Mouse (Mus musculus): ENCODE measurements around the gene Prrt2. TPM values are rescaled to one million over a fixed set of nuclear protein-coding genes. Genes with fewer than 3 reads are reported as not detected.

The Prrt2 gene
- polyA plus RNA-seq, 1 experiment from 2014 or later: 4.5 TPM

GRCm38 (mm10) chr7:127022528-127023271 lies 1.7 kb upstream of the Prrt2 start:
- H3K27me3 ChIP-seq (ENCODE audit: control insufficient read depth, insufficient read depth, low read length): no peaks in the 10 kb centered on the region
- H3K9me3 ChIP-seq (replicated peaks; ENCODE audit: control insufficient read depth, low read length): no peaks in the 10 kb centered on the region
- peak overlapping the region; percentile 96 for H3K4me2 ChIP-seq
- H3K9ac ChIP-seq (ENCODE audit: low read depth, low read length): peak overlapping the region; percentile 97
- H3K4me1 ChIP-seq (ENCODE audit: control insufficient read depth, insufficient read depth, low read length): peaks cover 46% of the 10 kb centered on the region
- ATAC-seq (replicated peaks; ENCODE audit: insufficient number of reproducible peaks, low FRiP score, low TSS enrichment): no peak
- H3K27ac ChIP-seq (ENCODE audit: low read depth, low read length): no peak overlapping the region
- peaks cover 17% of the 10 kb centered on the region for H3K36me3 ChIP-seq (ENCODE audit: control insufficient read depth, insufficient read depth, low read length)
- H3K4me3 ChIP-seq (ENCODE audit: low read depth, low read length): no peak overlapping the region
- WGBS (ENCODE audit: insufficient replicate concordance): 87% methylated on average over 7 of the region's 7 CpGs

- no peak overlapping the region; the same call in none of the 2 replicates for H3K27ac ChIP-seq (ENCODE audit: low read depth, low read length)
- ATAC-seq (replicated peaks; ENCODE audit: insufficient number of reproducible peaks, low FRiP score, low TSS enrichment): no peak
- peak overlapping the region; percentile 45 for H3K4me3 ChIP-seq (ENCODE audit: low read depth, low read length)
- H3K9me3 ChIP-seq (replicated peaks; ENCODE audit: control insufficient read depth, low read length): no peaks in the 10 kb centered on the region
- H3K36me3 ChIP-seq (ENCODE audit: control insufficient read depth, insufficient read depth, low read length): peaks cover 17% of the 10 kb centered on the region
- 44% methylated on average over 5 of the region's 5 CpGs for WGBS (ENCODE audit: insufficient replicate concordance)
- peak overlapping the region; percentile 77 for H3K4me2 ChIP-seq
- H3K27me3 ChIP-seq (ENCODE audit: control insufficient read depth, insufficient read depth, low read length): no peaks in the 10 kb centered on the region
- H3K4me1 ChIP-seq (ENCODE audit: control insufficient read depth, insufficient read depth, low read length): peaks cover 44% of the 10 kb centered on the region
- peak overlapping the region; percentile 72 for H3K9ac ChIP-seq (ENCODE audit: low read depth, low read length)
Measured at GRCm38 (mm10) chr7:127021563-127022527, 834 bp upstream of the Prrt2 start.

GRCm38 (mm10) chr7:127020491-127020890 lies 520 bp downstream of the Prrt2 start:
- no peak for ATAC-seq (replicated peaks; ENCODE audit: insufficient number of reproducible peaks, low FRiP score, low TSS enrichment)
- WGBS (ENCODE audit: insufficient replicate concordance): 41% methylated on average over 5 of the region's 5 CpGs
- H3K36me3 ChIP-seq (ENCODE audit: control insufficient read depth, insufficient read depth, low read length): peaks cover 17% of the 10 kb centered on the region
- peak overlapping the region; percentile 77 for H3K4me2 ChIP-seq
- peak overlapping the region; percentile 45 for H3K4me3 ChIP-seq (ENCODE audit: low read depth, low read length)
- H3K4me1 ChIP-seq (ENCODE audit: control insufficient read depth, insufficient read depth, low read length): peaks cover 50% of the 10 kb centered on the region
- no peaks in the 10 kb centered on the region for H3K9me3 ChIP-seq (replicated peaks; ENCODE audit: control insufficient read depth, low read length)
- peak overlapping the region; percentile 72 for H3K9ac ChIP-seq (ENCODE audit: low read depth, low read length)
- no peak overlapping the region for H3K27ac ChIP-seq (ENCODE audit: low read depth, low read length)
- no peaks in the 10 kb centered on the region for H3K27me3 ChIP-seq (ENCODE audit: control insufficient read depth, insufficient read depth, low read length)

- Histone ChIP-seq H3K27ac (ENCODE audit: low read depth, low read length) (no peak overlapping the region), H3K9me3 (replicated peaks; ENCODE audit: control insufficient read depth, low read length) (no peaks in the 10 kb centered on the region), H3K4me2 (peak overlapping the region; percentile 77), H3K4me3 (ENCODE audit: low read depth, low read length) (peak overlapping the region; percentile 45; the same call in 1 of the 2 replicates), H3K36me3 (ENCODE audit: control insufficient read depth, insufficient read depth, low read length) (peaks cover 19% of the 10 kb centered on the region), H3K9ac (ENCODE audit: low read depth, low read length) (peak overlapping the region; percentile 72; the same call in 1 of the 2 replicates), H3K27me3 (ENCODE audit: control insufficient read depth, insufficient read depth, low read length) (no peaks in the 10 kb centered on the region), H3K4me1 (ENCODE audit: control insufficient read depth, insufficient read depth, low read length) (peaks cover 53% of the 10 kb centered on the region)
- 68% methylated on average over 3 of the region's 3 CpGs for WGBS (ENCODE audit: insufficient replicate concordance)
- ATAC-seq (replicated peaks; ENCODE audit: insufficient number of reproducible peaks, low FRiP score, low TSS enrichment): no peak
Measured at GRCm38 (mm10) chr7:127020031-127020430, 980 bp downstream of the Prrt2 start.

GRCm38 (mm10) chr7:127019306-127019960 lies 1.6 kb downstream of the Prrt2 start:
- peaks cover 54% of the 10 kb centered on the region for H3K4me1 ChIP-seq (ENCODE audit: control insufficient read depth, insufficient read depth, low read length)
- H3K36me3 ChIP-seq (ENCODE audit: control insufficient read depth, insufficient read depth, low read length): peaks cover 20% of the 10 kb centered on the region
- no peaks in the 10 kb centered on the region for H3K27me3 ChIP-seq (ENCODE audit: control insufficient read depth, insufficient read depth, low read length)
- H3K9ac ChIP-seq (ENCODE audit: low read depth, low read length): no peak overlapping the region
- peak overlapping the region; percentile 77 for H3K4me2 ChIP-seq
- ATAC-seq (replicated peaks; ENCODE audit: insufficient number of reproducible peaks, low FRiP score, low TSS enrichment): no peak
- no peak overlapping the region for H3K27ac ChIP-seq (ENCODE audit: low read depth, low read length)
- WGBS (ENCODE audit: insufficient replicate concordance): 77% methylated on average over 14 of the region's 14 CpGs
- H3K4me3 ChIP-seq (ENCODE audit: low read depth, low read length): peak overlapping the region; percentile 45; the same call in 1 of the 2 replicates
- no peaks in the 10 kb centered on the region for H3K9me3 ChIP-seq (replicated peaks; ENCODE audit: control insufficient read depth, low read length)

GRCm38 (mm10) chr7:127018416-127019305 lies 2.4 kb downstream of the Prrt2 start:
- ATAC-seq (replicated peaks; ENCODE audit: insufficient number of reproducible peaks, low FRiP score, low TSS enrichment): no peak
- Histone ChIP-seq H3K9me3 (replicated peaks; ENCODE audit: control insufficient read depth, low read length) (no peaks in the 10 kb centered on the region), H3K27ac (ENCODE audit: low read depth, low read length) (no peak overlapping the region), H3K27me3 (ENCODE audit: control insufficient read depth, insufficient read depth, low read length) (no peaks in the 10 kb centered on the region), H3K9ac (ENCODE audit: low read depth, low read length) (peak overlapping the region; percentile 0; the same call in 1 of the 2 replicates), H3K4me3 (ENCODE audit: low read depth, low read length) (no peak overlapping the region), H3K4me2 (peak overlapping the region; percentile 11; the same call in 1 of the 2 replicates), H3K36me3 (ENCODE audit: control insufficient read depth, insufficient read depth, low read length) (peaks cover 18% of the 10 kb centered on the region), H3K4me1 (ENCODE audit: control insufficient read depth, insufficient read depth, low read length) (peaks cover 50% of the 10 kb centered on the region)
- 74% methylated on average over 15 of the region's 15 CpGs for WGBS (ENCODE audit: insufficient replicate concordance)

GRCm38 (mm10) chr7:127017950-127018345 lies 3.1 kb downstream of the Prrt2 start:
- WGBS (ENCODE audit: insufficient replicate concordance): 37% methylated on average over 6 of the region's 6 CpGs
- H3K27ac ChIP-seq (ENCODE audit: low read depth, low read length): no peak overlapping the region
- H3K4me2 ChIP-seq: no peak overlapping the region
- no peaks in the 10 kb centered on the region for H3K27me3 ChIP-seq (ENCODE audit: control insufficient read depth, insufficient read depth, low read length)
- no peak overlapping the region for H3K4me3 ChIP-seq (ENCODE audit: low read depth, low read length)
- H3K9me3 ChIP-seq (replicated peaks; ENCODE audit: control insufficient read depth, low read length): no peaks in the 10 kb centered on the region
- peaks cover 43% of the 10 kb centered on the region for H3K4me1 ChIP-seq (ENCODE audit: control insufficient read depth, insufficient read depth, low read length)
- H3K9ac ChIP-seq (ENCODE audit: low read depth, low read length): peak overlapping the region; percentile 39; the same call in 1 of the 2 replicates
- H3K36me3 ChIP-seq (ENCODE audit: control insufficient read depth, insufficient read depth, low read length): peaks cover 11% of the 10 kb centered on the region
- ATAC-seq (replicated peaks; ENCODE audit: insufficient number of reproducible peaks, low FRiP score, low TSS enrichment): no peak
